Mouse (Mus musculus): ENCODE data around the gene Lef1. TPM values are rescaled to one million over a fixed set of nuclear protein-coding genes. Genes with fewer than 3 reads are reported as not detected.
A peak's percentile ranks its signal among the peaks of the same experiment; 100 is the strongest.

Gene Lef1
- polyA plus RNA-seq, 1 experiment from 2014 or later = 58.4 TPM

- WGBS = 32% methylated on average over 3 of the region's 3 CpGs
- DNase-seq (ENCODE audit: low spot score) = no peak
Measured at GRCm38 (mm10) chr3:131089721-131090120, 20.6 kb upstream of the Lef1 start.

DNA sequence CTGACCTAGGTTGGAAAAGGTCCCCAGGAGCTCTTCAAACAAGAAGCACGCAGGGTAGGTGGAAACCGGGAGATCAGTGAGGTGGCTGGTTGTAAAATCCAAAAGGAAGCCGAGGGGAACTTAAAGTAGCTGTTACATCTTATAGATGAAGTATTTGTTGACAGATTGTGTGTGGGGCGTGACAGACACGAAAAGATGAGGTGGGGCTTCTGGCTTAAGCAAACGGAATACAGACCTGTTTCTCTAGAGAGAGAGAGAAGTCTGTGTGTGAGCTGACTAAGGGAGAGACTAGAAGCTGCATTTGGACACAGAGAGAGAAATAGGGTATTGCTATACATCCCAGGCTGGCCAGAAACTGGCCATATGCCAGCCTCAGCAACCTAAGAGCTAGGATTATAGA lies 18.2 kb upstream of the Lef1 start:
- Histone ChIP-seq H3K4me1 (0 out of 2 replicates have a peak, but pooled peaks cover 5% of the 10 kb centered on the region), H3K4me3 (no peak overlapping the region), H3K27me3 (ENCODE audit: low read depth, poor library complexity, severe bottlenecking) (peaks cover 7% of the 10 kb centered on the region; the same call in 1 of the 2 replicates), H3K27ac (replicated peaks) (no peak overlapping the region), H3K36me3 (no peaks in the 10 kb centered on the region), H3K9me3 (replicated peaks) (no peaks in the 10 kb centered on the region)
- 75% methylated on average over 6 of the region's 6 CpGs for WGBS
- DNase-seq (ENCODE audit: low spot score) = no peak

More at GRCm38 (mm10) chr3:131089721-131090120, 20.6 kb upstream of the Lef1 start:
- 0 out of 2 replicates have a peak overlapping the region, but pooled peaks have one; percentile 10 for H3K27ac ChIP-seq (replicated peaks)
- H3K4me1 ChIP-seq = peaks cover 12% of the 10 kb centered on the region
- no peaks in the 10 kb centered on the region for H3K36me3 ChIP-seq
- H3K27me3 ChIP-seq (ENCODE audit: low read depth, poor library complexity, severe bottlenecking) = peaks cover 23% of the 10 kb centered on the region
- H3K9me3 ChIP-seq (replicated peaks) = no peaks in the 10 kb centered on the region
- H3K4me3 ChIP-seq = no peak overlapping the region

GRCm38 (mm10) chr3:131093736-131094135 lies 16.5 kb upstream of the Lef1 start:
- H3K36me3 ChIP-seq = no peaks in the 10 kb centered on the region
- WGBS = 83% methylated on average over 12 of the region's 12 CpGs
- H3K9me3 ChIP-seq (replicated peaks) = no peaks in the 10 kb centered on the region
- no peak overlapping the region for H3K4me3 ChIP-seq
- H3K27me3 ChIP-seq (ENCODE audit: low read depth, poor library complexity, severe bottlenecking) = no peaks in the 10 kb centered on the region
- H3K27ac ChIP-seq (replicated peaks) = no peak overlapping the region
- H3K4me1 ChIP-seq = 0 out of 2 replicates have a peak, but pooled peaks cover 5% of the 10 kb centered on the region
- DNase-seq (ENCODE audit: low spot score) = no peak

- Histone ChIP-seq H3K27me3 (ENCODE audit: low read depth, poor library complexity, severe bottlenecking) (no peaks in the 10 kb centered on the region), H3K9me3 (replicated peaks) (no peaks in the 10 kb centered on the region), H3K27ac (replicated peaks) (no peak overlapping the region), H3K4me1 (no peaks in the 10 kb centered on the region), H3K36me3 (no peaks in the 10 kb centered on the region), H3K4me3 (no peak overlapping the region)
- WGBS = 96% methylated on average over 4 of the region's 4 CpGs
- no peak for DNase-seq (ENCODE audit: low spot score)
Measured at GRCm38 (mm10) chr3:131096105-131096504, 14.2 kb upstream of the Lef1 start.

DNA sequence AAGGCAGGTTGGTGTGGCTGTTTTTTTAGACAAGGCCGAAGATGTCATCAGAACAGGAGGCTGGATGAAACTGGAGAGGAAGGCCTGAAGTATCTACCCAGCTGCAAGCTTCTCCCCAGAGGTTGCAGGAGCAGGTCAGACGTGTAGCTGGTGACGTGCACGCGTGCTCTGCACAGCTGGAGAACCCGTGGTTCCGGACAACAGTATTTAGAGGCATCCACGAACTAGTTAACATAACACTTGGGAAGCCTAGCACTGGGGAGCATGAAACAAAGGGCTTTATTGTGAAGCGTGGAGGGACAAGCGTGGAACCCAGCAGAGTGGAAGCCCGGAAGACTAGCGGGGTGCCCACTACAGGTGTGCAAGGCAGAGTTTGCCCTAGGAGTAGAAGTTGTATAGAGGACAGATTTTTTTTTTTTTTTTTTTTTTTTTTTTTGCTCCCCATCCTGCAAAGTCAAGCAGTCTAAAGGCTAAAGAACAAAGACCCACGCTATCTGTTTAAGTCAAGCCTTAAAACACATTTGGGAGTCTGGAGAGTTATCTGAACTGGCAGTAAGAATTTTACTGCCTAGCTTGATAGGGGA lies 8.0 kb upstream of the Lef1 start:
- Histone ChIP-seq H3K4me1 (peaks cover 33% of the 10 kb centered on the region), H3K4me3 (no peak overlapping the region), H3K27ac (replicated peaks) (no peak overlapping the region), H3K9me3 (replicated peaks) (no peaks in the 10 kb centered on the region), H3K27me3 (ENCODE audit: low read depth, poor library complexity, severe bottlenecking) (peaks cover 45% of the 10 kb centered on the region), H3K36me3 (no peaks in the 10 kb centered on the region)
- peak; percentile 17 for DNase-seq (ENCODE audit: low spot score)
- WGBS = 15% methylated on average over 13 of the region's 13 CpGs

GRCm38 (mm10) chr3:131105362-131105761 lies 4.9 kb upstream of the Lef1 start:
- Histone ChIP-seq H3K4me3 (peak overlapping the region; percentile 54), H3K4me1 (peaks cover 62% of the 10 kb centered on the region), H3K27me3 (ENCODE audit: low read depth, poor library complexity, severe bottlenecking) (peaks cover 68% of the 10 kb centered on the region), H3K9me3 (replicated peaks) (no peaks in the 10 kb centered on the region), H3K27ac (replicated peaks) (peak overlapping the region; percentile 86), H3K36me3 (no peaks in the 10 kb centered on the region)
- 45% methylated on average over 8 of the region's 8 CpGs for WGBS
- DNase-seq (ENCODE audit: low spot score) = no peak

GRCm38 (mm10) chr3:131105940-131106401 lies 4.3 kb upstream of the Lef1 start:
- H3K27me3 ChIP-seq (ENCODE audit: low read depth, poor library complexity, severe bottlenecking) = peaks cover 68% of the 10 kb centered on the region
- H3K4me3 ChIP-seq = peak overlapping the region; percentile 54
- under 1% methylated on average over 36 of the region's 36 CpGs for WGBS
- H3K27ac ChIP-seq (replicated peaks) = peak overlapping the region; percentile 86
- no peaks in the 10 kb centered on the region for H3K9me3 ChIP-seq (replicated peaks)
- no peaks in the 10 kb centered on the region for H3K36me3 ChIP-seq
- peaks cover 63% of the 10 kb centered on the region for H3K4me1 ChIP-seq
- peak; percentile 88 for DNase-seq (ENCODE audit: low spot score)

DNA sequence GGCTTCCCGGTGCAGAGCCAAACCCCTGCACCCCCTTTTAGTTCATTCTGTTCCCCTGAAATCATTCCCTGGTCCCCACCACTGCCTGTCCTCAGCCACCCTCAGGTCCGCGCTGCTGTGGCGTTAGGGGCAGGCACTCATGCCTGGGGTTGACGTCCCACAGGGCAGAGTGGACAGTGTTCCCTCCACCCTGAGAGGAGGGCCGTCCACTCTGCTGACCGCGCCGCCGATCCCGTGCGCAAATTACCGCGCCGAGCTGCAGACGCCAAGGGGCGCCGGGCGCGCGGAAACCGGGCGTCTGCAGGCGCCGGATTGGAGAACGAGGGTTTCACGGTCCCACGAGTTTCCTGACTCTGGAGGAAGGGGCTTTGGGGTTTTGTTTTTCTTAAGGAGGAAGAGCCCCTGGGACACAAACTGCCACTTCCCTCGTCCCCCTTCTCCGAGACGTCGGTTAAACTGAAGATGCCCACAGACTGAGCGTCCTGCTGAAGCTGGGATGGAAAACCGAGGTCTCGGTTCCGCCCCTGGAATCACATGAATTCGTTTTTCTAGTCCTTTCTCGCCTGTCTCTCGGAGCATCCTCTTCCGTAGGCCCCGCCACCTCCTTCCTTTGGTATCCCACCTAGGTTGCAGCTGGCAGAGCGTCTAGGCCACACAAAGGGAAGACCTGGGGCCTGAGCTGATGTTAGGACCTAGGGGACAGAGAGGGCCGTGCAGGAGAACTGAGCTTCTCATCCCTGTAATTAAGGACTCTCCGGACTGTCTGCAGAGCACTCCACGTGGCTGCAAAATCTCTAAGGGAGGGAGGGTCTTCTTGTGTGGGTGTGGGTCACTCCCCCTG lies 3.6 kb upstream of the Lef1 start:
- under 1% methylated on average over 45 of the region's 45 CpGs for WGBS
- H3K4me3 ChIP-seq = peak overlapping the region; percentile 54
- H3K27me3 ChIP-seq (ENCODE audit: low read depth, poor library complexity, severe bottlenecking) = peaks cover 68% of the 10 kb centered on the region
- peaks cover 67% of the 10 kb centered on the region for H3K4me1 ChIP-seq
- H3K9me3 ChIP-seq (replicated peaks) = no peaks in the 10 kb centered on the region
- H3K36me3 ChIP-seq = no peaks in the 10 kb centered on the region
- peak; percentile 70 for DNase-seq (ENCODE audit: low spot score)
- H3K27ac ChIP-seq (replicated peaks) = peak overlapping the region; percentile 86

- peak; percentile 65 for DNase-seq (ENCODE audit: low spot score)
- Histone ChIP-seq H3K27ac (replicated peaks) (peak overlapping the region; percentile 86), H3K36me3 (no peaks in the 10 kb centered on the region), H3K9me3 (replicated peaks) (no peaks in the 10 kb centered on the region), H3K4me1 (peaks cover 67% of the 10 kb centered on the region), H3K4me3 (peak overlapping the region; percentile 54), H3K27me3 (ENCODE audit: low read depth, poor library complexity, severe bottlenecking) (peaks cover 63% of the 10 kb centered on the region)
- WGBS = under 1% methylated on average over 34 of the region's 34 CpGs
Measured at GRCm38 (mm10) chr3:131107301-131108093, 2.8 kb upstream of the Lef1 start.

GRCm38 (mm10) chr3:131108094-131108653 lies 2.1 kb upstream of the Lef1 start:
- Histone ChIP-seq H3K27me3 (ENCODE audit: low read depth, poor library complexity, severe bottlenecking) (peaks cover 56% of the 10 kb centered on the region), H3K4me1 (peaks cover 72% of the 10 kb centered on the region), H3K36me3 (no peaks in the 10 kb centered on the region), H3K4me3 (peak overlapping the region; percentile 54), H3K27ac (replicated peaks) (peak overlapping the region; percentile 86), H3K9me3 (replicated peaks) (no peaks in the 10 kb centered on the region)
- DNase-seq (ENCODE audit: low spot score) = peak; percentile 23
- WGBS = 2% methylated on average over 9 of the region's 9 CpGs

GRCm38 (mm10) chr3:131109066-131109685 lies 1.1 kb upstream of the Lef1 start:
- no peaks in the 10 kb centered on the region for H3K9me3 ChIP-seq (replicated peaks)
- peak overlapping the region; percentile 98 for H3K27ac ChIP-seq (replicated peaks)
- H3K36me3 ChIP-seq = peaks cover 4% of the 10 kb centered on the region; the same call in 1 of the 2 replicates
- peaks cover 52% of the 10 kb centered on the region for H3K27me3 ChIP-seq (ENCODE audit: low read depth, poor library complexity, severe bottlenecking)
- peak overlapping the region; percentile 94 for H3K4me3 ChIP-seq
- peaks cover 82% of the 10 kb centered on the region for H3K4me1 ChIP-seq
- DNase-seq (ENCODE audit: low spot score) = no peak
- WGBS = under 1% methylated on average over 15 of the region's 15 CpGs

- peaks cover 86% of the 10 kb centered on the region for H3K4me1 ChIP-seq
- H3K36me3 ChIP-seq = peaks cover 9% of the 10 kb centered on the region
- H3K27ac ChIP-seq (replicated peaks) = peak overlapping the region; percentile 98
- peak; percentile 67 for DNase-seq (ENCODE audit: low spot score)
- WGBS = under 1% methylated on average over 14 of the region's 14 CpGs
- peaks cover 50% of the 10 kb centered on the region for H3K27me3 ChIP-seq (ENCODE audit: low read depth, poor library complexity, severe bottlenecking)
- H3K9me3 ChIP-seq (replicated peaks) = no peaks in the 10 kb centered on the region
- H3K4me3 ChIP-seq = peak overlapping the region; percentile 94
Measured at GRCm38 (mm10) chr3:131109686-131110070, 593 bp upstream of the Lef1 start.

All from midbrain, embryonic 10.5 days (tissue).